Mouse (Mus musculus) liver, embryonic 15.5 days (tissue): Measurements from ENCODE around the gene Ccdc97. TPM values are rescaled to one million over a fixed set of nuclear protein-coding genes. Genes with fewer than 3 reads are reported as not detected.

Experiments
- ATAC-seq: fragments of 200-750 bp; cut with Nextera tagmentation; 2 replicates; pipeline ENCODE4 v1.8.0; 2017; ENCODE audit warnings: moderate number of reproducible peaks, mild to moderate bottlenecking, moderate library complexity; ENCODE audit not compliant: insufficient read depth
- H3K27ac ChIP-seq: fragments of 300-500 bp; sonication (generic); replicated peaks from 2 replicates; pipeline ENCODE4 v1.5.1; 2015; ENCODE audit warnings: mild to moderate bottlenecking, inconsistent platforms
- H3K27me3 ChIP-seq: fragments of 300-500 bp; sonication (generic); 2 replicates; pipeline ENCODE4 v1.6.1; 2015; ENCODE audit warnings: mild to moderate bottlenecking, inconsistent platforms
- H3K36me3 ChIP-seq: fragments of 300-500 bp; sonication (generic); replicated peaks from 2 replicates; pipeline ENCODE4 v1.6.1; 2015; ENCODE audit warnings: moderate library complexity, mild to moderate bottlenecking, inconsistent platforms
- H3K4me1 ChIP-seq: fragments of 300-500 bp; sonication (generic); replicated peaks from 2 replicates; pipeline ENCODE4 v1.6.1; 2015; ENCODE audit warnings: inconsistent platforms
- H3K4me2 ChIP-seq: fragments of 300-500 bp; sonication (generic); 2 replicates; pipeline ENCODE4 v1.6.1; 2015; ENCODE audit warnings: moderate library complexity, mild to moderate bottlenecking, inconsistent platforms
- H3K4me3 ChIP-seq: fragments of 300-500 bp; sonication (generic); replicated peaks from 2 replicates; pipeline ENCODE4 v1.5.1; 2015; ENCODE audit warnings: mild to moderate bottlenecking, inconsistent platforms
- H3K9ac ChIP-seq: fragments of 300-500 bp; sonication (generic); 2 replicates; pipeline ENCODE4 v1.6.1; 2015; ENCODE audit warnings: moderate library complexity, mild to moderate bottlenecking, inconsistent platforms
- H3K9me3 ChIP-seq: fragments of 300-500 bp; sonication (generic); replicated peaks from 2 replicates; pipeline ENCODE4 v1.6.1; 2016; ENCODE audit warnings: inconsistent platforms
- WGBS: fragments of 180-500 bp; shearing (Covaris S2); methylation state at CpG from one replicate; pipeline ENCODE4 v1.1.7; 2015; ENCODE audit warnings: mixed read lengths; ENCODE audit not compliant: insufficient replicate concordance; 5-methylcytosine and 5-hydroxymethylcytosine counted together
- polyA plus RNA-seq: library from polyadenylated mRNA; unstranded; fragments of >200 nt; fragmentation: Nextera tagmentation; extraction: Ambion mirVana; gene quantifications from 2 replicates; pipeline ENCODE4 v1.2.1, GENCODE M21; 2015

The Ccdc97 gene
- polyA plus RNA-seq, 1 experiment from 2014 or later: 9.7 TPM

DNA sequence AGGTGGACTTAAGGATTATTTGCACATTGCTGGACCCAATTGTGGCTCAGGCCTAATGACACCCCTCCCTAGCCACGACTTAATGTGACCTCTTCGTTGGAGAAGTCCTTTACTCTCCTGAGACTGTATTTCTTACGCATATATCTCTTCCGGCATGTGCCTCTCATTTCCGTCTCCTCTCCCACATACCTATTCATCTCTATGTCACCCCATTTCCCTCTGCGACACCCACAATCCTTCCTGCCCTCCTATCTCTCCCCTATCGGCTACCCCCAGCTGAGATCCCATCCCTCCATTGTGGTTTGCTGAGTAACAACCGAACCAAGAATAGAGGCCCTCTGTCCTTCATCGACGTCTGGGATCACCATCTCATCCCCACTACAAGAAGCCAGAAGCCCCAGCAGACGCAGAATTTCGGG is 29.3 kb downstream of the Ccdc97 start:
- ATAC-seq: peak; percentile 35
- Histone ChIP-seq H3K27ac (peak overlapping the region; percentile 91), H3K4me1 (peaks cover 79% of the 10 kb centered on the region)

DNA sequence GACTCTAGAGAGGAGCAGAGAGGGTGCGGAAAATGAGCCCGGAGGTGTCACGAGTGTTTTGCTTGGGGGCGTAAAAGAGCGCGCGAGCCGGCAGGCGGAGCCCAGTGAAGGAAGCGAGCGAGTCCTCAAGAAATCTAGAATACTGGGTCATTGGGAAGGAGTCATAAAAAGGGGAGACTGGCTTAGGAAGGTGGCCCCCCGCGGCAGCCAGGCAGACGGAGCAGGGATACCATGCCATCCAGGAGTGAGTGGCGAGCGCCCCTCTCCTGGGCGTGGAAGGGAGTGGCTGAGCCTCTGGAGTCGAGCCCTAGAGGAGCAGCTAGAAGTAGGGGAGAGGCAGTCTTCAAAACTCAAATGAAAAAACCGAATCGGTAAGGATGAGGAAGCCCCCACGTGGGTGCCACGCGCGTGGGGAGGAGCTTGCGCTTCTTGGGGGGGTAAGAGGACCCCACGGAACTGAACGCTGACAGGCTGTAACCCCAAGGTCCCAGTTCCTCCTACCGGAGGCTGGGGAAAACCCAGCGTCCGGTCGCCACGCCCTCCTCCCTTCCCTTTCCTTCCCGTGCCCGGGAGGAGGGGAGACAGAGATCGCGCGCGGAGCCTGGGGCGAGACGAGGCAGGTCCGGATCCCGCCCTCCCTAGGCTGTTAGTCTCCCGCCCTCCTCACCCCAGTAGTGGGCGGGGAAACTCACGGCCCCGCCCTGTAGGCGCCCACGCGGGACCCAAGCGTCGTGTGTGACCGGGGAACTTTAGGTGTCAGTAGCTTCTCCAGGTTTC is 29.9 kb downstream of the Ccdc97 start:
- H3K4me1 ChIP-seq: peaks cover 85% of the 10 kb centered on the region
- WGBS: under 1% methylated on average over 51 of the region's 52 CpGs
- H3K4me2 ChIP-seq: peak overlapping the region; percentile 92

More for the DNA sequence above, 29.3 kb downstream of the Ccdc97 start:
- Histone ChIP-seq H3K4me2 (peak overlapping the region; percentile 92), H3K27me3 (no peaks in the 10 kb centered on the region), H3K9ac (peak overlapping the region; percentile 88), H3K4me3 (peak overlapping the region; percentile 72), H3K36me3 (peaks cover 28% of the 10 kb centered on the region), H3K9me3 (no peaks in the 10 kb centered on the region)
- WGBS: 3% methylated on average over 12 of the region's 12 CpGs

DNA sequence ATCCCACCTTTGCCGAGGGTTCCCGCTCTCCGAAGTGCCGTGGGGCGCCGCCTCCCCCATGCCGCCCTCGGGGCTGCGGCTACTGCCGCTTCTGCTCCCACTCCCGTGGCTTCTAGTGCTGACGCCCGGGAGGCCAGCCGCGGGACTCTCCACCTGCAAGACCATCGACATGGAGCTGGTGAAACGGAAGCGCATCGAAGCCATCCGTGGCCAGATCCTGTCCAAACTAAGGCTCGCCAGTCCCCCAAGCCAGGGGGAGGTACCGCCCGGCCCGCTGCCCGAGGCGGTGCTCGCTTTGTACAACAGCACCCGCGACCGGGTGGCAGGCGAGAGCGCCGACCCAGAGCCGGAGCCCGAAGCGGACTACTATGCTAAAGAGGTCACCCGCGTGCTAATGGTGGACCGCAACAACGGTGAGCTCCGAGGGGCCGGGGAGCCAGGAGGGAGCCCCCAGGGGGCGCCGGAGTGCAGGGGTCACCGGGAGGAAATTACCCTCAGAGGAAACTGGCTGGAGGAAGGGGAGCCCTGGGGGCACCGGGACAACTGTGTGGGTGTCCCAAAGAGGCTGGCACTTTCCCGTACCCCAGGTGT is 31.0 kb downstream of the Ccdc97 start:
- Histone ChIP-seq H3K27ac (peak overlapping the region; percentile 91), H3K4me2 (peak overlapping the region; percentile 92), H3K4me3 (peak overlapping the region; percentile 72), H3K27me3 (no peaks in the 10 kb centered on the region), H3K9ac (peak overlapping the region; percentile 88), H3K4me1 (peaks cover 96% of the 10 kb centered on the region), H3K9me3 (no peaks in the 10 kb centered on the region), H3K36me3 (peaks cover 12% of the 10 kb centered on the region)
- no peak for ATAC-seq
- WGBS: under 1% methylated on average over 46 of the region's 47 CpGs

More for the DNA sequence above, 29.9 kb downstream of the Ccdc97 start:
- H3K36me3 ChIP-seq: peaks cover 22% of the 10 kb centered on the region
- peak; percentile 80 for ATAC-seq
- H3K9ac ChIP-seq: peak overlapping the region; percentile 88
- no peaks in the 10 kb centered on the region for H3K27me3 ChIP-seq
- no peaks in the 10 kb centered on the region for H3K9me3 ChIP-seq
- H3K27ac ChIP-seq: peak overlapping the region; percentile 91
- peak overlapping the region; percentile 72 for H3K4me3 ChIP-seq

DNA sequence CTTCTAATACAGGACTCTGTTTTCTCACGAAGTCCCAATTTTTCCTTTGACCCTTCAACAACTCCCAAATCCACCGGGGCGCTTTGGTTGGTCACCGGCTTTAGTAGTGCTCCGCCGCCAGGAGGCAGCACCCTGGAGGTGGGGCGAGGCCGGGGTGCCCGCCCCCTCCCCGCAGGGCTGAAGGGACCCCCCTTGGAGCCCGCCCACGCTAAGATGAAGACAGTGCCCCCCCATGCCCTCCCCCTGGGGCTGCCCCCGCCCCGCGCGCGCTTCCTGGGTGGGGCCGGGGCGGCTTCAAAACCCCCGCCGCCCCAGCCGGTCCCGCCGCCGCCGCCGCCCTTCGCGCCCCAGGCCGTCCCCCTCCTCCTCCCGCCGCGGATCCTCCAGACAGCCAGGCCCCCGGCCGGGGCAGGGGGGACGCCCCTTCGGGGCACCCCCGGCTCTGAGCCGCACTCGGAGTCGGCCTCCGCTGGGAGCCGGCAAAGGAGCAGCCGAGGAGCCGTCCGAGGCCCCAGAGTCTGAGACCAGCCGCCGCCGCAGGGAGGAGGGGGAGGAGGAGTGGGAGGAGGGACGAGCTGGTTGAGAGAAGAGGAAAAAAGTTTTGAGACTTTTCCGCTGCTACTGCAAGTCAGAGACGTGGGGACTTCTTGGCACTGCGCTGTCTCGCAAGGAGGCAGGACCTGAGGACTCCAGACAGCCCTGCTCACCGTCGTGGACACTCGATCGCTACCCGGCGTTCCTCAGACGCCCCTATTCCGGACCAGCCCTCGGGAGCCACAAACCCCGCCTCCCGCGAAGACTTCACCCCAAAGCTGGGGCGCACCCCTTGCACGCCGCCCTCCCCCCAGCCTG is 32.0 kb downstream of the Ccdc97 start, which contains the start of gene Tgfb1:
Gene Tgfb1, plus strand, starts transcription at position 323 of the 852 bp plus-strand sequence.
- H3K27ac ChIP-seq: peak within 1 kb of the TSS; percentile 91
- 1% methylated on average over 58 of the region's 69 CpGs for WGBS
- H3K4me2 ChIP-seq: peak within 1 kb of the TSS; percentile 92
- no peaks in the 10 kb centered on the region for H3K9me3 ChIP-seq
- peaks cover 2% of the 10 kb centered on the region for H3K36me3 ChIP-seq
- peak; percentile 37 for ATAC-seq
- H3K4me1 ChIP-seq: peaks cover 97% of the 10 kb centered on the region
- peak within 1 kb of the TSS; percentile 72 for H3K4me3 ChIP-seq
- no peaks in the 10 kb centered on the region for H3K27me3 ChIP-seq
- peak within 1 kb of the TSS; percentile 88 for H3K9ac ChIP-seq

DNA sequence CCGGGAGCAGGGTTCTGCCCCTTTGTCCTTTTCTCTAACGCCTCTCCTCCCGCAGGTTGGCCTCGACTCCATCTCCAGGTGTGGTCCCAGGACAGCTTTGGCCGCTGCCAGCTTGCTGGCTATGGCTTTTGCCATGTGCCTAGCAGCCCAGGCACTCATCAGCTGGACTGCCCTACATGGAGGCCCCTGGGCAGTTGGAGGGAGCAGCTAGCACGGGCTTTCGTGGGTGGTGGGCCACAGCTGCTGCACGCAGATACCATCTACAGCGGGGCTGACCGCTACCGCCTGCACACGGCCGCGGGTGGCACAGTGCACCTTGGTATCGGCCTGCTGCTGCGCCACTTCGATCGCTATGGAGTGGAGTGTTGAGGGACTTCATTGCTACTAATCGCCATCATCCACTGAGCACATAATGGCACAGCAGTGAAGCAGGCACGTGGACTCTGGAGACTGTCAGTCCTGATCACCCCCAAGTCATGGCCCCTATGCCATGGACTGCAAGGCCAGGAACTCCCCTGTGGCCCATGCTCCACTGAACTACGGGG is 32.9 kb downstream of the Ccdc97 start:
- WGBS: 46% methylated on average over 21 of the region's 21 CpGs
- Histone ChIP-seq H3K4me1 (peaks cover 99% of the 10 kb centered on the region), H3K4me2 (peak overlapping the region; percentile 92), H3K4me3 (peak overlapping the region; percentile 72), H3K9me3 (no peaks in the 10 kb centered on the region), H3K9ac (peak overlapping the region; percentile 88; the same call in 1 of the 2 replicates), H3K27ac (peak overlapping the region; percentile 91), H3K36me3 (no peaks in the 10 kb centered on the region), H3K27me3 (no peaks in the 10 kb centered on the region)
- ATAC-seq: no peak

GRCm38 (mm10) chr7:25684659-25685058 is 34.2 kb downstream of the Ccdc97 start:
- H3K9ac ChIP-seq: no peak overlapping the region
- 78% methylated on average over 6 of the region's 6 CpGs for WGBS
- no peak overlapping the region for H3K27ac ChIP-seq
- H3K4me3 ChIP-seq: no peak overlapping the region
- no peaks in the 10 kb centered on the region for H3K9me3 ChIP-seq
- ATAC-seq: no peak
- no peak overlapping the region for H3K4me2 ChIP-seq
- no peaks in the 10 kb centered on the region for H3K36me3 ChIP-seq
- H3K4me1 ChIP-seq: peaks cover 96% of the 10 kb centered on the region
- H3K27me3 ChIP-seq: no peaks in the 10 kb centered on the region

DNA sequence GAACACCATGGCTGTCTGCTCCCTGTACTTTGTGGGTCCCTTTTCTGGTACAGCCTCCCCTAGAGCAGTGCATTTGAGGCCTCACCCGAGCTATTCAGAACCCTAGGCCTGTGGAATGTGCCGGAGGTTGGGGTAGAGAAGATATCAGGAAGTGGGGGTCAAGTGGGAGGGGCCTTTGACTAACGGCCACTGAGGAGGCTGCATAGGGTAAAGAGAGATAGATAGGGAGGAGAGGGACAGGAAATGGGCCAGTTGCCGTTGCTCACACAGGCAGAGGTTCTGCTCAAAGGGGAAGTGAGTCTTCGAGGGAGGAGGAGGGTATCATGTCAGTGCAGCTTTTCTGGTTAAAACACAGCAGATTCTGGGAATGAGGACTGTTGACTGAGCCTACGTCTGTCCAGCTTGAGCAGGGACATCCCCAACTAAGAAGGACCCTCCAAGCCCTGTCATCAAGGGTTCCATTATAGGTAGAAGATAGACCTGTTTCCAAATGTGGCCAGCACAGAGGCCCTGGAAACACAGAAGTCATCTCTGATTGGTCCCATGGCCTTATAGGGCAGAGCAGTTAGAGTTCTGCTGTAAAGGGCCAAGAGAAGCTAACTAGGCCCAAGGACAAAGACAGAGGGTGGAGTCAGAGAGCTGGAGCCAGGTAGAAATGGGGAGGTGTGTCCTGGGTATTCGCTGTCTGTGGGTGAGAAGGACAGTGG is 35.3 kb downstream of the Ccdc97 start:
- Histone ChIP-seq H3K4me3 (0 out of 2 replicates have a peak overlapping the region, but pooled peaks have one; percentile 6), H3K4me1 (peaks cover 96% of the 10 kb centered on the region), H3K27me3 (no peaks in the 10 kb centered on the region), H3K36me3 (no peaks in the 10 kb centered on the region), H3K27ac (peak overlapping the region; percentile 97), H3K9me3 (no peaks in the 10 kb centered on the region), H3K4me2 (peak overlapping the region; percentile 46), H3K9ac (0 out of 2 replicates have a peak overlapping the region, but pooled peaks have one; percentile 10)
- ATAC-seq: no peak; the same call in 1 of the 2 replicates
- 10% methylated on average over 7 of the region's 7 CpGs for WGBS

- Histone ChIP-seq H3K27ac (peak overlapping the region; percentile 97), H3K4me3 (peak overlapping the region; percentile 77), H3K9me3 (no peaks in the 10 kb centered on the region), H3K36me3 (no peaks in the 10 kb centered on the region), H3K4me1 (peaks cover 76% of the 10 kb centered on the region), H3K9ac (peak overlapping the region; percentile 72), H3K27me3 (peaks cover 1% of the 10 kb centered on the region), H3K4me2 (peak overlapping the region; percentile 73)
- ATAC-seq: no peak
- WGBS: 13% methylated on average over 15 of the region's 15 CpGs
Measured at GRCm38 (mm10) chr7:25681341-25682231, 37.3 kb downstream of the Ccdc97 start.

DNA sequence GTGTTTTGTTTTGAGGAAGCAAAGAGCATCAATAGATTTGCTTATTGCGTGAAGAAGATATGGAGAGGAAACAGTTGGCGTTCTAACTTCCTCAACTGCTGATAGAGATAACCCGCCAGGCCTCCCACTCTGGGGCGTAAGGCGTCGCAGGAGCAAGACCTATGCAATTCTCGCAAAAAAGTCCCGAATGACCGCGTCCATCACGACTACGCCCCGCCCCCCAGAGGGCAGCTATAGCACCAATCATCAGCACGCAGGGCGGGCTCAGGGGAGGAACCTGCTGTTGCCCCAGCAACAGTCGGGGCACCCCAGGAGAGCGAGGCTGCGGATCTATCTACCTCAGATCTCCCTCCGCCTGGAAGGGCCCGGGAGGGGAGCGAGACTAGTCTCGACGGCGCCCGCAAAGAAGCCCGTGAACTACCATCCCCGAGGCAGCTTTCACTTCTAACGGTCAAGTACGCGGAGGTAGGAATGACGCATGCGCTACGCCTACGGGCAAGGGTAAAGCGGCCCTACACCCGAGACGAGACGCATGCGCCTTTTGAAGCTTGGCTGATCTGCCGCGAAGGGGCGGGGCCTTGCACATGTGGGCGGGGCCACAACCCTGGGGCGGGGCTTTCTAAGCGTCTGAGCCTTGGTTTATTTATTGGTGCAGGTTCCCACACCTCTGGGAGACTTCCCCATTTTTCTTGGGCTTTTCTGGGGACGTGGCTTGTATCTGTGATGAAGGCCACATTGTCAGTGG is 38.2 kb downstream of the Ccdc97 start, which contains the start of gene B9d2:
Gene B9d2, plus strand, starts transcription at position 267 of the 745 bp plus-strand sequence.
- Histone ChIP-seq H3K36me3 (no peaks in the 10 kb centered on the region), H3K4me2 (peak within 1 kb of the TSS; percentile 73), H3K4me3 (peak within 1 kb of the TSS; percentile 77), H3K4me1 (peaks cover 67% of the 10 kb centered on the region), H3K27me3 (peaks cover 10% of the 10 kb centered on the region), H3K9ac (peak within 1 kb of the TSS; percentile 72), H3K27ac (peak within 1 kb of the TSS; percentile 97), H3K9me3 (no peaks in the 10 kb centered on the region)
- under 1% methylated on average over 46 of the region's 46 CpGs for WGBS
- ATAC-seq: peak; percentile 95
